Mouse (Mus musculus) liver, adult 2 months (tissue): ENCODE measurements around the gene Ankrd34a. TPM values are rescaled to one million over a fixed set of nuclear protein-coding genes. Genes with fewer than 3 reads are reported as not detected.
A peak's percentile ranks its signal among the peaks of the same experiment; 100 is the strongest.

Experiments
- DNase-seq: peaks from one replicate; pipeline ENCODE4 v3.0.0-alpha.2; 2011; ENCODE audit warnings: low read depth, low spot score; ENCODE audit errors: extremely low read depth
- H3K27ac ChIP-seq: fragments of 200-500 bp; replicated peaks from 2 replicates; pipeline ENCODE4 v1.5.1; 2012; ENCODE audit warnings: low read depth, mild to moderate bottlenecking, control low read depth, inconsistent platforms, low read length; ENCODE audit not compliant: insufficient read depth
- H3K27me3 ChIP-seq: fragments of 200-500 bp; 2 replicates; pipeline ENCODE4 v1.6.1; 2012; ENCODE audit warnings: mild to moderate bottlenecking, moderate library complexity, low read length, inconsistent platforms; ENCODE audit not compliant: control insufficient read depth, insufficient read depth
- H3K36me3 ChIP-seq: fragments of 200-500 bp; 2 replicates; pipeline ENCODE4 v1.6.1; 2012; ENCODE audit warnings: low read length, inconsistent platforms; ENCODE audit not compliant: control insufficient read depth, insufficient read depth
- H3K4me1 ChIP-seq: fragments of 200-500 bp; 2 replicates; pipeline ENCODE4 v1.6.1; 2011; ENCODE audit warnings: low read length; ENCODE audit not compliant: control insufficient read depth, insufficient read depth
- H3K4me3 ChIP-seq: fragments of 200-500 bp; 2 replicates; pipeline ENCODE4 v1.5.1; 2011; ENCODE audit warnings: low read depth, mild to moderate bottlenecking, control low read depth, low read length, moderate library complexity; ENCODE audit not compliant: insufficient read depth
- H3K79me2 ChIP-seq: fragments of 200-500 bp; 2 replicates; pipeline ENCODE4 v1.6.1; 2012; ENCODE audit warnings: inconsistent platforms, mild to moderate bottlenecking, low read length, moderate library complexity; ENCODE audit not compliant: control insufficient read depth, insufficient read depth
- H3K9ac ChIP-seq: fragments of 200-500 bp; 2 replicates; pipeline ENCODE4 v1.6.1; 2012; ENCODE audit warnings: low read depth, mild to moderate bottlenecking, control low read depth, inconsistent platforms, low read length
- CTCF ChIP-seq: fragments of 200-500 bp; IDR thresholded peaks from 2 replicates; pipeline ENCODE4 v1.5.1; 2011; ENCODE audit warnings: low read depth, low read length, control low read depth
- POLR2A ChIP-seq: fragments of 200-500 bp; IDR thresholded peaks from 2 replicates; pipeline ENCODE4 v1.6.1; 2011; ENCODE audit warnings: low read length, control low read depth; ENCODE audit not compliant: insufficient read depth; ENCODE audit errors: extremely low read depth
- WGBS: fragments of 180-500 bp; shearing (Covaris S2); methylation state at CpG from one replicate; pipeline ENCODE4 v1.1.7; 2018; 5-methylcytosine and 5-hydroxymethylcytosine counted together
- polyA plus RNA-seq: library from polyadenylated mRNA; depleted of rRNA; stranded (reverse); fragments of >200 nt; gene quantifications from 2 replicates; pipeline ENCODE4 v1.2.3, GENCODE M21; 2012
- total RNA-seq: library from RNA; depleted of rRNA; stranded (reverse); fragments of >200 nt; gene quantifications from 2 replicates; pipeline ENCODE4 v1.2.3, GENCODE M21; 2014

The Ankrd34a gene
- total and polyA plus RNA-seq, 2 experiments, result 0.07 TPM; not detected in 1

DNA sequence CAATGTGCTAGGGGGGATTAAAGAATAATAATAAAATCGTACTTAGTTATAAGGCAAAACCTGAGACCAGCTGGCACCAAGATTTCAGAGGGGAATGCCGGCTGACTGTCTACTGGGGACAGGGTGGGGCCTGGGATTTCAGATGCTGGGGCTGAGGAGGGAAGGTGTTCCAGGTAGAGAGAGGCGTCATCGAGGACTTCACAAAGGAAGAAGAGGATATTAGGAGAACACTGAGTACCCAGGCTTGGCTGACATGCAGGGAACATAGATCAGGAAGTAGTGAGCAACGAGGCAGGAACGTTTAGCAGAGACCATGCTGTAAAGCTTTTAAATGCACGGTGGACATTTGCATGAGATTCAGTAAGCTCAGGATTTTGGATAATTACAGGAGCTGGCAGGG is 44.5 kb upstream of the Ankrd34a start:
- Histone ChIP-seq H3K79me2 (no peaks in the 10 kb centered on the region), H3K4me1 (peaks cover 14% of the 10 kb centered on the region), H3K27me3 (no peaks in the 10 kb centered on the region), H3K27ac (no peak overlapping the region), H3K9ac (no peak overlapping the region), H3K4me3 (no peak overlapping the region), H3K36me3 (no peaks in the 10 kb centered on the region)
- no peak for TF ChIP-seq CTCF
- TF ChIP-seq POLR2A, result no peak
- WGBS, result 65% methylated on average over 7 of the region's 7 CpGs
- DNase-seq, result no peak

DNA sequence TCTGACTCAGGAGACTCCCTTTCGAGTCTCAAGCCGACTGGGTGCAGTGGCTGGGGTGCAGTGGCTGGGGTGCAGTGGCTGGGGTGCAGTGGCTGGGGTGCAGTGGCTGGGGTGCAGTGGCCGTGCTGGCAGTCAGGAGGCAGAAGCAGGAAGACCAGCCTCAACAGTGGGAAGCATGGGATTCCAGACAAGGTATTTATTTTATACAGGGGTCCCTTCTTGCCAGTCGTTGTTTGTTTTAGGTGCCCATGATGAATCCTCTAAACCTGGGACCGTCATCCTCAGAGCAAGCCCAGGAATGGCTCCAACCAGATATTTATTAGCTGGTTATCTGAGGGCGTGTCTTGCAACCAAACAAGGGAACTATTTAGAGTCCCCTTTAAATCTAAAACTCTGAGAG is 42.8 kb upstream of the Ankrd34a start:
- Histone ChIP-seq H3K79me2 (no peaks in the 10 kb centered on the region; the same call in 1 of the 2 replicates), H3K27me3 (no peaks in the 10 kb centered on the region), H3K9ac (no peak overlapping the region), H3K4me1 (peaks cover 11% of the 10 kb centered on the region), H3K36me3 (peaks cover under 1% of the 10 kb centered on the region; the same call in 1 of the 2 replicates), H3K4me3 (no peak overlapping the region), H3K27ac (no peak overlapping the region)
- WGBS, result 80% methylated on average over 6 of the region's 6 CpGs
- TF ChIP-seq CTCF (no peak), POLR2A (no peak)
- no peak for DNase-seq

GRCm38 (mm10) chr3:96554251-96554650 is 42.2 kb upstream of the Ankrd34a start:
- no peak for TF ChIP-seq POLR2A
- Histone ChIP-seq H3K36me3 (peaks cover 7% of the 10 kb centered on the region), H3K9ac (no peak overlapping the region), H3K4me3 (no peak overlapping the region), H3K79me2 (no peaks in the 10 kb centered on the region; the same call in 1 of the 2 replicates), H3K27me3 (no peaks in the 10 kb centered on the region), H3K27ac (no peak overlapping the region), H3K4me1 (peaks cover 11% of the 10 kb centered on the region)
- WGBS, result 66% methylated on average over 6 of the region's 6 CpGs
- no peak for DNase-seq

GRCm38 (mm10) chr3:96555041-96555596 is 41.3 kb upstream of the Ankrd34a start:
- DNase-seq, result peak; percentile 96
- Histone ChIP-seq H3K27me3 (no peaks in the 10 kb centered on the region), H3K9ac (peak overlapping the region; percentile 37; the same call in 1 of the 2 replicates), H3K4me3 (no peak overlapping the region), H3K36me3 (peaks cover 15% of the 10 kb centered on the region), H3K27ac (peak overlapping the region; percentile 76), H3K79me2 (peaks cover 3% of the 10 kb centered on the region; the same call in 1 of the 2 replicates), H3K4me1 (peaks cover 13% of the 10 kb centered on the region)
- TF ChIP-seq CTCF (no peak), POLR2A (no peak)
- 9% methylated on average over 12 of the region's 12 CpGs for WGBS

DNA sequence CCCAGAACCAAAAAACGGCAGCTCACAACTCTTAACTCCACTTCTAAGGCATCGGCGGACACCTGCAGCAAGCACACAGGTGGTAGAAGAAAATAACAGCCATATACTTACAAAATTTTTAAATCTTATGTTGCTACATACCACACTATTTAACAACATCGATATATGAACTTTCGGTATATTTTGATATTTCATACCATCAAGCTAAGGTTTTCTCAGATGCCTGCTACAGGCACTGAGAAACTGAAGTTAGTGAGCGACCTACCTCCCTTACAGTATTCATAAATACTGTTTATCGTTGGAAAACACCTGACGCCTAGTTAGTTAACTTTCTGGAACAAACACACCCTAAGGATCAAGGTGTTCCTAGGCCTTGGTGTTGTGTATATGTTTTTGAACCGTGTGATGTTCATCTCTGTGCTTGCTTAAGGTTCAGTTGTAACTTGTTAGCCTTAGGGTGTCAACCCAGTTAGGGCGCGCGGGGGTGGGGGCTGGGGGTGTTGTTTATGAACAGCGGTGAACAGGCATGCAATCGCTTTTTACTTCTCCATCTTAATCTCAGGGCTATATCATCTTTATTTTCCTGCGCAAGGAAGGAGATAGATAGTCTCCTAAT is 40.3 kb upstream of the Ankrd34a start:
- H3K36me3 ChIP-seq, result peaks cover 25% of the 10 kb centered on the region
- DNase-seq, result no peak
- 56% methylated on average over 15 of the region's 15 CpGs for WGBS
- peak overlapping the region; percentile 70 for H3K27ac ChIP-seq
- H3K4me1 ChIP-seq, result peaks cover 15% of the 10 kb centered on the region
- H3K27me3 ChIP-seq, result no peaks in the 10 kb centered on the region
- peaks cover 3% of the 10 kb centered on the region; the same call in 1 of the 2 replicates for H3K79me2 ChIP-seq
- no peak overlapping the region for H3K4me3 ChIP-seq
- peak overlapping the region; percentile 37; the same call in 1 of the 2 replicates for H3K9ac ChIP-seq
- TF ChIP-seq POLR2A (no peak), CTCF (no peak)
